Mouse (Mus musculus) cerebellum, adult 2 months (tissue): Measurements from ENCODE around the gene Mcts1. TPM values are rescaled to one million over a fixed set of nuclear protein-coding genes. Genes with fewer than 3 reads are reported as not detected.

ENCODE experiments used
- DNase-seq, 2 experiments: peaks; one replicate each; pipeline ENCODE4 v3.0.0; 2021
- H3K27ac ChIP-seq: fragments of 200-500 bp; 2 replicates; pipeline ENCODE4 v1.5.1; 2012; ENCODE audit warnings: low read length, control low read depth, inconsistent platforms; ENCODE audit not compliant: insufficient read depth
- H3K27me3 ChIP-seq: fragments of 200-500 bp; 2 replicates; pipeline ENCODE4 v1.6.1; 2012; ENCODE audit warnings: inconsistent platforms, mild to moderate bottlenecking, low read length, moderate library complexity; ENCODE audit not compliant: control insufficient read depth, insufficient read depth
- H3K4me1 ChIP-seq: fragments of 200-500 bp; 2 replicates; pipeline ENCODE4 v1.6.1; 2011; ENCODE audit warnings: low read length; ENCODE audit not compliant: control insufficient read depth, insufficient read depth
- H3K4me3 ChIP-seq: fragments of 200-500 bp; replicated peaks from 2 replicates; pipeline ENCODE3; 2011; ENCODE audit warnings: mild to moderate bottlenecking, low read depth, low read length, control low read depth; ENCODE audit not compliant: insufficient read depth
- CTCF ChIP-seq: fragments of 200-500 bp; IDR thresholded peaks from 2 replicates; pipeline ENCODE4 v1.5.1; 2011; ENCODE audit warnings: low read depth, mild to moderate bottlenecking, control low read depth, low read length, moderate library complexity, borderline replicate concordance; ENCODE audit not compliant: insufficient read depth
- POLR2A ChIP-seq: fragments of 200-500 bp; IDR thresholded peaks from 2 replicates; pipeline ENCODE4 v1.6.1; 2011; ENCODE audit warnings: low read length, control low read depth, borderline replicate concordance; ENCODE audit not compliant: insufficient read depth
- WGBS: fragments of 180-500 bp; shearing (Covaris S2); methylation state at CpG from one replicate; pipeline ENCODE4 v1.1.7; 2018; 5-methylcytosine and 5-hydroxymethylcytosine counted together
- polyA plus RNA-seq: library from polyadenylated mRNA; depleted of rRNA; stranded (reverse); fragments of >200 nt; gene quantifications from 2 replicates; pipeline ENCODE4 v1.2.3, GENCODE M21; 2012; rRNA removed

Mcts1 gene
- polyA plus RNA-seq = 79.3 and 80.6 TPM in 2 replicates

DNA sequence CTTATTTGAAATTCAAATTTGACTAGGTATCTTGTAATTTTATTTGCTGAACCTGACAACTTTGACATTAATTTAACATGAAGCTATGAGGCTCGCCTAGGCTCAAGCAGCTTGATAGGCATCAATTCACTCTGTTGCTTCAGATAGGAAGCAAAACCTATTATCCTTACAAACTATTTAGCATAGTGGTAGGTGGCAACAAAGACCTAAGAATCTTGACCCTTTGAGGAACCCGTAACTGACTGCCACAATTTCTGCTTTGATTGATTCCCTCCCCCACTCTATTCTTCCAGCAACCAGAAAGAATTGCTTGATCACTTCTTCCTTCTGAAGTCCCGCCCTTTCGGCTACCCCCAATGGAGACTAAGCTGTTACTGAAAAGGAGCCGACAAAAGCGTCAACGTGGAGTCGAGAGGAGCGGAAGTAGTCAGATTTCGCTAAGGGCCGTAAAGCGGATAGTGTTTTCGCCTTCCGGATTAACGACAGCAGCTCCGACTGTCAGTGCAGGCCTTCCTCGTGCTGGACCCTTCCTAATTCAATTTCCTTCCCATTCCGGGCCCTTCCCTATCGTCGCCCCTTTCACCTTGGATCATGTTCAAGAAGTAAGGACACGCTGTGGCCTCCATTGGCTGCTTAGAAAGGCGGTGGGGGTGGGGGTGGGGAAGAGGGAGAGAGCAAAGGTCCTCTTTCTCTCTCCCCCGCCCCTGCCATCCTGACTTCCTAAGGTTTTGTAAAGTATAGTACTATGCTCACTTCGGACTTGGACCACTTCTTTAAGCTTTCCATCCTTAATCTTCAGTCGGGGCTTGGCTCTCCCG is at the start of gene Mcts1:
Mcts1 (plus strand) TSS at position 402 of the 818 bp plus-strand sequence.
- Histone ChIP-seq H3K4me1 (no peaks in the 10 kb centered on the region), H3K4me3 (peak within 1 kb of the TSS; percentile 86), H3K27ac (peak within 1 kb of the TSS; percentile 62; the same call in 1 of the 2 replicates), H3K27me3 (no peaks in the 10 kb centered on the region)
- TF ChIP-seq POLR2A (peak; percentile 32; the same call in 1 of the 2 replicates), CTCF (no peak)
- peak; percentile 76 to 83 for DNase-seq
- 4% methylated on average over 26 of the region's 26 CpGs for WGBS

DNA sequence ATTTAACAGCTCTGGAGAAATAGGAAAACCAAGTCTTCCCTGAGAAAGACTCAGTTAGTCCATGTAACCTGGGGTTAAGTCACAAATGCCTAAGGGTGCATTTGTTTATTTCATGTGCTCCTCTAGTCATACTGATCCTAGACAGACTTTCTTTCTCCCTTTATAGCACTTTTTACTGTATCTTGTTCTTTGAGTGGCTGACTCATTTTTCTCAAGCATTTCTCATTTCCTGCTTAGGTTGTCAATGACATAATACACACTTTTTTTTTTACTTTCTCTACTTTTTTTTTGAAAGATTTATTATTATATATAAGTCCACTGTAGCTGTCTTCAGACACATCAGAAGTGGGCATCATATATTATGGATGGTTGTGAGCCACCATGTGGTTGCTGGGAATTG is 47.1 kb upstream of the Mcts1 start:
- no peak for DNase-seq
- Histone ChIP-seq H3K27ac (no peak overlapping the region), H3K27me3 (no peaks in the 10 kb centered on the region), H3K4me3 (no peak overlapping the region), H3K4me1 (no peaks in the 10 kb centered on the region)
- no peak for TF ChIP-seq POLR2A
- no peak for TF ChIP-seq CTCF

DNA sequence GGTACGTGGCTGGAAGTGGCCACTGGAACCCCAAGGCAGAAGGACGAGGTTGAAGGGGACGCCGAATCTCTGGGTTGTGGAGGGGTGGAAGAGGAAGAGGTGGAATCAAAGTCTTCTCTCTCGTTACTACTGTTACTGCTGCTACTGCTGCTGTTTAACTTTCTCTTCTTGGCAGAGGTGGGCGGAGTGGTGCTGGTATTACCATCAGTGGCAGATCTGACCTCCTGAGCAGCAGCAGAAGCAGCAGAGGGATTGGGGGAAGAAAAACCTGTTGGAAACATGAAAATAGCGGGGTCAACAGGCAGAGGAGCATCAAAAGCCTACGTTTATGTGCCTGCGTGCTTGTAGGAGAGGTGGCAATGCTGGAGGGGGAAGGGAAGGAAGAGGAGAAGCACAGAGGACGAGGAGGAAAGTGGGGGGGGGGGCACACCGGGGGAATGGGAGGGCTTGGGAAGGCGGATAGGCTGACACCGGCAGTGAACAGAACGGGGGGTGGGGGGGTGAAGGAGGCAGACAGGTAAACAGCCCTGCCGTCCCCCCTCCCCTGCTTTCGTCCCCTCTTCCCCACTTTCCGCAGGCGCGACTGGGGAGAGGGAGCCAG is 36.3 kb upstream of the Mcts1 start:
- 6% methylated on average over 15 of the region's 19 CpGs for WGBS

DNA sequence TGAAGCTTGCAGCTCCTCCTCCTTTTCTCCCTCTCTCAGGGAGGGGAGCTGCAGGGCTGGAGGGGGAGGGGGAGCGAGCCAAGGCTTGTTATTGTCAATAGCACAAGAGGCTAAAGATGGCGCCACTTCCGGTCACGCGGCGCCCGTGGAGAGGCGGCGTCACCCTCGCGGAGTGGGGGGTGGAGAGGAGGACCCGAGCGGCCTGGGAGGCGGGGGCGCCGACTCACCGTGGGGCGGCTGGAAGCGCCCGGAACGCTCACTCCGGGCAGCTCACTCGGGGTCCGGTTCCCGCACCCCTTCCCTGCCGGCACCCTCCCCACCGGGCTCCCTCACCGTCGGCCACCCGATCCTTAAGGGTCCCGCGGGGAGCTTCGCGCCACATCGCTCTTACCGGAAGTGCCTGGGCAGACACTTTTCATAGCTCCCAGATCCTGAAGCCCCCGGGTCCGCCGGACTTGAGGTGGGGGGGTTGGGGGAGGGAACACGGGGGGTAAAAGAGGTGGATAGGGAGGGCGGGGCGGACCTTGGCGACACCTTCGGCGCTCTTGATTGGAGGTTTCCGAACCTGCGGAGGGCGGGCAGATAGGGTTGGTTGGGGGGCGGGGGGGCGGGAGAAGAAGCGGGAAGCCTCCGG is 35.7 kb upstream of the Mcts1 start:
- 5% methylated on average over 32 of the region's 52 CpGs for WGBS
- Histone ChIP-seq H3K27ac (peak overlapping the region; percentile 96), H3K27me3 (no peaks in the 10 kb centered on the region), H3K4me1 (0 out of 2 replicates have a peak, but pooled peaks cover 2% of the 10 kb centered on the region), H3K4me3 (peak overlapping the region; percentile 88)
- peak; percentile 88 to 89 for DNase-seq
- TF ChIP-seq CTCF = no peak
- TF ChIP-seq POLR2A = peak; percentile 39; the same call in 1 of the 2 replicates

More for the DNA sequence above, 36.3 kb upstream of the Mcts1 start:
- Histone ChIP-seq H3K4me3 (peak overlapping the region; percentile 88), H3K27me3 (no peaks in the 10 kb centered on the region), H3K27ac (peak overlapping the region; percentile 86), H3K4me1 (0 out of 2 replicates have a peak, but pooled peaks cover 2% of the 10 kb centered on the region)
- TF ChIP-seq POLR2A = no peak
- TF ChIP-seq CTCF = no peak
- DNase-seq = peak in 1 of 2 experiments; percentile 30

DNA sequence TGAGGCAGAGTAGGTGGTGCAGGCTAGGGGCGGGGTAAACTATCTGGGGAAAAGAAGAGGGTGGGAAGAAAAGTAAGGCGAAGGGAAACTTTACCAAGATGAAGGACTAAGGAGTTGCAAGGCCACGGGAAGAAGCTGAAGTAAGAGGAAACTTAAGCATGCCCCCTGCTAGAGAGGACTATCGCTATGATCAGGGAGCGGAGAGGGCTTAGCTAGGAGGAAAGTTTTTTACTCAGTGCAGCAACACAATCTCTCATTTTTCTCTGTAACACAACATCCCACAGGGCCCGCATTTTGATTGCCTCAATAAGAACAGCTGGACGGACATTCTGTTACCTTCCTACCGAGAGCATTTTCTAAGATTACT is 35.2 kb upstream of the Mcts1 start:
- 7% methylated on average over 8 of the region's 8 CpGs for WGBS
- no peak for TF ChIP-seq CTCF

DNA sequence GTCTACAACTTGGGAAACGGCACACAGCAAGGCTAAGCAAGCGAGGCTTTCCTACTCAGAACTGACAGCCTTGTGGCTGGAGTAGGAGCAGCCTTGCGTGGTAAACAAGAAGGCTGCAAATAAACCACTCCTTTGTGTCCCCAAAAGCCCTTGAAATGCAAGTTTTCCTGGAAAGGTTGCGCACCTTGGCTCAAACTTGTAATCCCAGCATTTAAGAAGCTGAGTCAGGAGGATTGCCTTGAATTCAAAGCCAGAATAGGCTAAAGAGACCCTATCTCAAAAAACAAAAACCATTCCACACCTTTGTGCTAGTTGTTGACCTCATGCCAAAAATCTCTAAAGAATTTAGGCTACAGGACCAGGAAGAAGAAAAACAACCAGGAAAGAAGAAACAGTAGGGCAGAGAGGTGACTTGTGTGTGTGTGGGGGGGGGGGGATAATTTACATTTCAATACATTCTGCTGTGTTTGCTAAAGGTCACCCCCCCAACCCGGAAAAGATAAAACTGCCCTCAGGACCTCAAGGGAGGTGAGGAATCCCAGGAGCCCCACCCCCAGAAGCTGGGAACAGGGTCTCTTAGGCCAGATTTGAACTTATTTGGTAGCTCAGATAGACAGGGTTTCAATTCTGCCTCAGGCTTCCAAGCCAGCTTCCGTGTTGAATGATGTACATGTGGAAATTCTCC is 33.7 kb upstream of the Mcts1 start:
- Histone ChIP-seq H3K4me1 (no peaks in the 10 kb centered on the region), H3K4me3 (no peak overlapping the region), H3K27me3 (no peaks in the 10 kb centered on the region), H3K27ac (no peak overlapping the region)
- WGBS = 80% methylated on average over 6 of the region's 6 CpGs
- TF ChIP-seq POLR2A (no peak), CTCF (no peak)
- DNase-seq = no peak

More for the DNA sequence above, 35.2 kb upstream of the Mcts1 start:
- no peak for DNase-seq
- 0 out of 2 replicates have a peak, but pooled peaks cover 2% of the 10 kb centered on the region for H3K4me1 ChIP-seq
- H3K4me3 ChIP-seq = peak overlapping the region; percentile 88
- H3K27me3 ChIP-seq = no peaks in the 10 kb centered on the region
- no peak overlapping the region for H3K27ac ChIP-seq

DNA sequence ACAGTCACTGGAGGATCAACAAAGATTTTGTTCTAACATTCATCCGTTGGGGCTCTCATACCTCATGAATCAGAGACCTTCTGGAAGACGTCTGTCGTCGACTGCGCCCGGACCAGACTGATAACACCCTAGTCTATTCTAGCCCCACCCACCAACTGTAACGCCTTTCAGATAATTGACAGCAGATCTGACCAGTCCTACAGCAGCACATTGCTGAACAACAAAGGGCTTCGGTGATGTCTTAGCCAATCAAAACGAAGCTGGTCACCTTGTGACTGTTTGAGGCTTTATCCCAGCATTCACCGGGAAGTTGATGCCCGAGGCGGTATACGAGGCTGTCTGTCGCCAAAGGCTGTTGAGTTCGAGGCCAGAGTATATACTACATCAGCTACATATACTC is 24.3 kb upstream of the Mcts1 start, which contains the start of gene Cul4b:
Cul4b (minus strand) TSS at position 119 of the 400 bp plus-strand sequence.
- Histone ChIP-seq H3K4me1 (no peaks in the 10 kb centered on the region), H3K4me3 (no peak within 1 kb of the TSS), H3K27me3 (no peaks in the 10 kb centered on the region), H3K27ac (no peak within 1 kb of the TSS)
- WGBS = 91% methylated on average over 15 of the region's 15 CpGs
- no peak for TF ChIP-seq POLR2A
- TF ChIP-seq CTCF = no peak
- no peak for DNase-seq
